Mouse (Mus musculus) heart, adult 9 months (tissue): Measurements from ENCODE around the gene Tent5a.

Experiments used
- DNase-seq, 2 experiments: peaks; one replicate each; pipeline ENCODE4 v3.0.0; 2022; ENCODE audit warnings: low spot score in 2 of 2

The Tent5a gene

DNA sequence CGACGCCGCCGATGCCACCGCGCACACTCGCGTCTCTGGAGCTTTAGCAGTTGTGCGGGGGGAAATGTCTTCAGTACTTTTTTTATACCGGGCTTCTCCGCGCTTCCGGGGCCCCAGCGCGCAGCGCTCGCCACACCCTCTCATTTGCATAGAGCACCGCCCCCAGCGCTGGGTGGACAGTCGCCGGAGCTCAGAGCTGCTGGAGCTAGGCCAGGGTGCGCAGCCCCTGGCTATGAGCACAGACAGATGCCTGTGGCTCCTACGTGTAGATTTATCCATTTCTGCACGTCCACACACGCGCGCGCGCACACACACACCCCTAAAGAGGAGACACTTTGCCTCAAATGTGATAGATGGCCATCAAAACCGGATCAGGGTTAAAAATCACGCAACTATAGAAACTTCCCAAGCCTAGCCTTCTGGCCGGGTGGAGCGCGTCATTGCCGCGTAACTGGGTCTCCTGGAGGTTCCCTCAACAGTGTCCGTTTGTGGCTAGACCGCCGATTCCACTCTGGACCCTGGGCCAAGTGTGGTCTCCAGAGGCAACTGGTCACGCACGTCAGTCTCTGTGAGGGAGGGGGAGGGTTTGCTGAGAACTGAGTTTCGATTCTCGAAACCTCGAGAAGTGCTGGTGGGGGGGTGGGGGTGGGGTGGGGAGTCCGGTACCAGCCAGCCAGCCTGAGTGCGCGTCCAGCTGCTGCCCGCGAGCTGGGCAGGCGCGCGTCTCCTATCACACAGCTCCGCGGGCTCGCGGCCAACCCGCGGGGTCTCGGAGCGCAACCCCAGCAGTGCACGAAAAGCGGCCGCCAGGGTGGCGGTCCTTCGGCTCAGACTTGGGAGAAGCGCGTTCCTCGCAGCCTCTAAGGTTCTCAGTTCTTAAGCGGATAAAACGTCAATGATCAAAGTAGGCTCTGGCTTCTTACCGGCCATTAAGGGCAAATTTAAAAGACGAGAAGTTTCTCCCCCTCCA is at the start of gene Tent5a:
Gene Tent5a (minus strand): TSS at position 107 of the 970 bp plus-strand sequence.
- DNase-seq, result peak; percentile 86 to 87

GRCm38 (mm10) chr9:85376643-85377307 is 49.6 kb upstream of the Tent5a start:
- DNase-seq, result no peak

GRCm38 (mm10) chr9:85375152-85375551 is 48.0 kb upstream of the Tent5a start:
- no peak for DNase-seq

GRCm38 (mm10) chr9:85372034-85372433 is 44.9 kb upstream of the Tent5a start:
- DNase-seq, result no peak

DNA sequence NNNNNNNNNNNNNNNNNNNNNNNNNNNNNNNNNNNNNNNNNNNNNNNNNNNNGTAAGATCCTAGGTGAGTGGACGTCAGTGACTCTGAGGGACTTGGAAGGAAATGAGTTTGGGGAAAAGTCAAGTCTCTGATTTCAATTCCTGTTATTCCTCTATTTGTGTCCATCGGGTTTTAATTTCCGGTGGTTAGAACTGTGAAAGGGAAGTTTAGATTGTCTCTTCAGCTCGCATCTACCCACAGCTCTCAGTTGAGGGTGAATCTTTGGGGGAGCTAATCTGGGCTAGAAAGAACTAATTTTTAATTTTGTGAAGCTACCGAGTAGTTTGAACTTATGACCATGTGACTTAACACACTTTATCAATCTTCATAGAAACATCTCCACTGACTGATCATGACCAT is 42.4 kb upstream of the Tent5a start:
- peak in 1 of 2 experiments; percentile 7 for DNase-seq

GRCm38 (mm10) chr9:85357154-85357860 is 30.2 kb upstream of the Tent5a start:
- no peak for DNase-seq

DNA sequence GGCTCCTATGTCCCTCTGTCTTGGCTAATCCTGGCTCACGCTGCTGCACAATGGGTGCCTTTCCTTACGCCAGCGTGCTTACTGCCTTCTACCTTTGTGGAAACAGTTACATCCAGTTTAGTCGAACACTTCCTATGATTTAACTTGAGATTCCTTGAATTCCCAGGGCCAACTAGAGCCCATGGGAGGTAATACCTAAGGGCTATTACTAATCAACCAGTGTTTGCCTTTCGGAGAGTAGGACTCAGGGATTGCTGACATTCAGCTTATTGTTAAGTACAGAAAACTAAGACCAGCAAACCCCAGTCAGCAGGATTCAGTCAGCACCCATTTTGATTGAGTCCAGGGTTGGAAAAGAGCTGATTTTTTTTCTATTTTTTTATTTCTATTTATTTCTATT is 28.4 kb upstream of the Tent5a start:
- no peak for DNase-seq

- no peak for DNase-seq
These were observed 20.8 kb upstream of the Tent5a start for GRCm38 (mm10) chr9:85347823-85348523.

GRCm38 (mm10) chr9:85342892-85343785 is 16.0 kb upstream of the Tent5a start:
- DNase-seq, result no peak

DNA sequence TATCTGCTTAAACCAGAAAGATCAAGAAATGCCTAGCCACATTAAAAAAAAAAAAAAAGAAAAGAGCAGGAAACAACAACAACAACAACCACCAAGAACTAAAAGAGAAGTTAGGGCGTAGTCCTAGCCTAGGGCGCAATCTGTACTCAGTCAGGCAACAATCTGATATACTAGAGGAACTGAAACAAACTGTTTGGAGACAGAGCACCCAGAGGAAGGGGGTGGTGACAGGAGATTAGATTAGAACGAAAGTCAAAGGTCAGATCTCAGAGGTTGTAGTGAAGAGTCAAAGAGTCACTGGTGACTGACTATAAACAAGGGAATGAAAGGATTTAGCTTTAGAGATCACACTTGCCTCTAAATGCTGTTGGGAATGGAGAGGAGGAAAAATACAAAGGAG is 13.2 kb upstream of the Tent5a start:
- peak in 1 of 2 experiments; percentile 35 for DNase-seq

DNA sequence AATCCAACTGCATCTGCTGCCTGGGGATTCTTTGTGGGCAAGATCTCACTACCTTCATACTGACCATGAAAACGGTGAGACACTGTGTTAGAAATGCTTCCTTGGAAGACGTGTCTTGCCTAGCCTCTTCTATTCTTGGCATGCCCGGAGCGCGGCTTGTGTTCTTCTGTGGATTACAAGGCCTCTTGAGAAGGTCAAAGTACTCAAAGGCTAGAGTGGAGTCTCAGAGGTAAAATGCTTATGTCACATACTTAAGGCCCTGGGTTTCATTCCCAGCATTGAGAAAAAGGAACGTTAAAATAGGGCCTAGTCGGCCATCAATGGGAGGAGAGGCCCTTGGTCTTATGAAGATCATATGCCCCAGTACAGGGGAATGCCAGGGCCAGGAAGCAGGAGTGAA is 8.9 kb upstream of the Tent5a start:
- no peak for DNase-seq

DNA sequence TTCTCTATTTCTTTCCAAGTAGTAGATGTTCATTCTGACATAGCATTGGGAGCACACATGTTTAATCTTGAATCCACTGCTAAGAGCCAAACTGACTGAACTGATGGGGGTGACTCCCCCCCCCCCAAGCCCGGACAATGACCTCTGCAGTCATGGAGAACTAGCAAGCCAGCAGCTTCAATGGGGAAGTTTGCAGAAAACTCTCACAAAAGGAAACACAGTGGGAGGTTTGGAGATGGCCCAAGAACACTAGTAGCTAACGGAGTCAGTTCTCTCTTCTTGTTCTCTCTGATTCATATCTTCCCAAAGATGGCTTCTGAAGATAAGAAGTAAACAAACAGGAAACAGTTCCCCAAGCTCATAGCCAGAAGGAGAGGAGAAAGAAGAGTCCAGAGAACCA is 4.4 kb upstream of the Tent5a start:
- no peak for DNase-seq

- DNase-seq, result peak; percentile 77 to 90
These were observed 1.1 kb upstream of the Tent5a start for GRCm38 (mm10) chr9:85328259-85328658.

DNA sequence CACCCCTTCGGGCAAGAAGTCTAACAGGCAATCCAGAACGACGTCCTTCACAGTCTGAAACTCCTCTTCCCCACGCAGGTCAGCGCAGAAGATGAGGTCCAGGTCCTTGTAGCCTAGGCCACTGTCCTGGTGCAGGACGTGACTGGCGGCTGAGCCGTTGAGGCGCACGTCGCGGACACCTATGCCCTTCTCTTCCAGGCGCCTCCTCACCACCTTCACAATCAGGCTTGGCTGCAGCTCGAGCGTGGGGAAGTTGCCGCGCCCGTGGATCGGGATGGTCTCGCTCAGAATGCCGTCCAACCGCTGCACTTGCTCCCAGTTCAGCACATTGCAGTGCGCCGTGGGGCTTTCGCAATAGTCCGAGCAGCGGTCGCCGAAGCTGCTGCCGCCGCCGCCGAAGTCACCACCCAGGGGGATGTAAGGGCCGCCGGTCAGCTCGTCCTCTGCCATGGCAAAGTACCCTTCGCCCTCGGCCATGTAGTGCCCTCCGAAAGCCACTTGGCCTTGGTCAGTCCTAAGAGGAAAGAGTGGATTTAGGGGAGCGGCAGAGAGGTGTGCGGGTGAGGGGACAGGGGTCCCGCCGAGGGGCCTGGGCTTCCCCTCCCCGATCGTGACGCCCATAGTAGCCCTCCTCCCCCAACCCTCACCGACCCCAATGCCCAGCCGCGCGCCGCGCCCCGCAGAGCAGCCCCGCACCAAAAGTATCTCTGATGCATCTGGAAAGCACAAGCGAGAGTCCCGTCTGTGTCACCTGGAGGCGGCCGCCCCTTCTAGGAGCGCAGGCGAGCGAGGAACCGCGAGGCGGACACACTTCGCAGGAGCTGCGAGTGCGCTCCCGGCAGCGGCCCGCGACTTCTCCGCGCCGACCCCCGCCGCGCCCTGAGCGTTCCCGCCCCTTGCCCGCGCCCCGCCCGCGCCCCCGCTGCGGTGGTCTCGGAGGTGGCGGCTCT is 581 bp downstream of the Tent5a start:
- peak; percentile 57 to 60 for DNase-seq

GRCm38 (mm10) chr9:85325201-85325868 is 1.8 kb downstream of the Tent5a start:
- peak in 1 of 2 experiments; percentile 17 for DNase-seq

DNA sequence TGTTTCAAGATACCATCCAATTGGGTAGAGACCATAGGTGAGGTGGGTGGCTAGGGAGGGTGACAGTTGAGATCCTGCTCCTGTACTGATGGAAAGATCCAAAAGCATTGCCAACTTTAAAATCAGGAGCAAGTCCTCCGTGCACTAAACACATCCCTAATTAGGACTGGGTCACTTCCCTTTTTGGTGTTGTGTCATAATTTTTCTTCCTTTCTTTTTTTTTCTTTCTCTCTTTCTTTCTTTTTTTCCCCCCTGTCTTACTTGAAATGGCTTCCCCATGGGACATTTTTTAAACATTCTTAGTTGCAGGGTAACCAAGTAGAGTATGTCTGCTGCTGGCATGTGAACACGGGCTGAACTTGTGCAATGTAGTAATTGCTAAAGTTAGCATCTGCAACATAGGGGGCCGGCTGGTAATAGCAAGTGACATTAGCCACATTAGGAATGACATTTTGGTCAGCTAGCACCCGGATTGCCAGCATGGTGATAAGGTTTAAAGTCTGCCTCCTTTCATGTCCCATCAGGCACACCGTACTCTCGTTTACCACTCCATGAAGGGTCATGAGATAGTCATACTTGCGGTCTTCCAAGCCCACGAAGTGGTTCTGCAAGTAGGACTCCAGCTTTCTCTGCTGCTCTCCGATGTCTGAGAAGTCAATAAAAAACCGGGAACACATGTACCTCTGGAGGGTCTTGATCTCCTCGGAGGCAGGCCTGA is 2.8 kb downstream of the Tent5a start:
- DNase-seq, result peak in 1 of 2 experiments; percentile 43

GRCm38 (mm10) chr9:85320167-85320951 is 6.8 kb downstream of the Tent5a start:
- DNase-seq, result no peak
